Mouse (Mus musculus) neural tube, embryonic 15.5 days (tissue): ENCODE data around the gene Cd40lg. TPM values are rescaled to one million over a fixed set of nuclear protein-coding genes. Genes with fewer than 3 reads are reported as not detected.

Source experiments
- ATAC-seq: fragments of 200-750 bp; cut with Nextera tagmentation; 2 replicates; pipeline ENCODE4 v1.8.0; 2017; ENCODE audit warnings: mild to moderate bottlenecking, moderate TSS enrichment, moderate library complexity; ENCODE audit not compliant: low FRiP score
- H3K27ac ChIP-seq: fragments of 300-500 bp; sonication (generic); replicated peaks from 2 replicates; pipeline ENCODE4 v1.5.1; 2015; ENCODE audit warnings: mild to moderate bottlenecking, inconsistent platforms
- H3K27me3 ChIP-seq: fragments of 300-500 bp; sonication (generic); replicated peaks from 2 replicates; pipeline ENCODE4 v1.6.1; 2015; ENCODE audit warnings: inconsistent platforms
- H3K36me3 ChIP-seq: fragments of 300-500 bp; sonication (generic); 2 replicates; pipeline ENCODE4 v1.6.1; 2015; ENCODE audit warnings: inconsistent platforms
- H3K4me1 ChIP-seq: fragments of 300-500 bp; sonication (generic); 2 replicates; pipeline ENCODE4 v1.6.1; 2015; ENCODE audit warnings: inconsistent platforms
- H3K4me2 ChIP-seq: fragments of 300-500 bp; sonication (generic); 2 replicates; pipeline ENCODE4 v1.6.1; 2015; ENCODE audit warnings: inconsistent platforms, mild to moderate bottlenecking, moderate library complexity
- H3K4me3 ChIP-seq: fragments of 300-500 bp; sonication (generic); replicated peaks from 2 replicates; pipeline ENCODE4 v1.5.1; 2015; ENCODE audit warnings: mild to moderate bottlenecking, inconsistent platforms
- H3K9ac ChIP-seq: fragments of 300-500 bp; sonication (generic); replicated peaks from 2 replicates; pipeline ENCODE4 v1.6.1; 2015; ENCODE audit warnings: mild to moderate bottlenecking, inconsistent platforms
- H3K9me3 ChIP-seq: fragments of 300-500 bp; sonication (generic); replicated peaks from 2 replicates; pipeline ENCODE4 v1.6.1; 2016; ENCODE audit warnings: inconsistent platforms
- WGBS: fragments of 180-500 bp; shearing (Covaris S2); methylation state at CpG from one replicate; pipeline ENCODE4 v1.1.7; 2015; ENCODE audit warnings: mixed read lengths; 5-methylcytosine and 5-hydroxymethylcytosine counted together
- polyA plus RNA-seq: library from polyadenylated mRNA; unstranded; fragments of >200 nt; fragmentation: Nextera tagmentation; extraction: Ambion mirVana; gene quantifications from 2 replicates; pipeline ENCODE4 v1.2.1, GENCODE M21; 2015

Cd40lg gene
- polyA plus RNA-seq, result not detected in 2 replicates

DNA sequence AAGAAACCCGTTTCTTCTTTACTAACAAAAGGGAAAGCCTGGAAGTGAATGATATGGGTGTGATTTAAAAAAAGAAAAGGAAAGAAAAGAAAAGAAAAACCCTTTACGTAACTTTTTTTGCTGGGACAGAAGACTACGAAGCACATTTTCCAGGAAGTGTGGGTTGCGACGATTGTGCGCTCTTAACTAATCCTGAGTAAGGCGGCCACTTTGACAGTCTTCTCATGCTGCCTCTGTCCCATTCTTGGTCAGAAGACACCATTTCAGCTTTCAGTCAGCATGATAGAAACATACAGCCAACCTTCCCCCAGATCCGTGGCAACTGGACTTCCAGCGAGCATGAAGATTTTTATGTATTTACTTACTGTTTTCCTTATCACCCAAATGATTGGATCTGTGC is at the start of gene Cd40lg:
Cd40lg (plus strand) TSS at position 268 of the 400 bp plus-strand sequence.
- H3K27me3 ChIP-seq, result no peaks in the 10 kb centered on the region
- H3K4me2 ChIP-seq, result no peak within 1 kb of the TSS
- no peaks in the 10 kb centered on the region for H3K4me1 ChIP-seq
- 87% methylated on average over 9 of the region's 9 CpGs for WGBS
- ATAC-seq, result no peak
- H3K9ac ChIP-seq, result no peak within 1 kb of the TSS
- H3K27ac ChIP-seq, result no peak within 1 kb of the TSS
- H3K36me3 ChIP-seq, result no peaks in the 10 kb centered on the region
- no peak within 1 kb of the TSS for H3K4me3 ChIP-seq
- no peaks in the 10 kb centered on the region for H3K9me3 ChIP-seq

DNA sequence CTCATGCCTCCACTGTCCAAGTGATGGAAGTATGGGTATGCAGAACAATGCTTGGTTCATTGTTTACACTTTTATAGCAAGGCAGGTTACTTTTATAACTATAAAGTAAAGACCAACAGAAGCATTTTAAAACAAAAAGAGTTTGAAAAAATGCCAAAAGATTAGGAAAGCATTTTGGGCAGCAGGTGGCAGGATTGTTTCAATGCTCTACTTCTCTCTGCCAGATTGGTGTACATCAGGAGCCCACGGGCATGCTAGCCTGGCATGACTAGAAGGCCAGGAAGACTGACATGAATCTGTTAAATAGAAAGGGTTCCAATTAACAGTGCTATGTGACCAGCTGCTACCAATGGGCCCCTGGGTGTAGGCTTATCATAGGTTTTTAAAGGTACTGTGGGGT is 45.4 kb upstream of the Cd40lg start:
- ATAC-seq, result no peak
- 76% methylated on average over 1 of the region's 1 CpGs for WGBS
- H3K9me3 ChIP-seq, result no peaks in the 10 kb centered on the region

DNA sequence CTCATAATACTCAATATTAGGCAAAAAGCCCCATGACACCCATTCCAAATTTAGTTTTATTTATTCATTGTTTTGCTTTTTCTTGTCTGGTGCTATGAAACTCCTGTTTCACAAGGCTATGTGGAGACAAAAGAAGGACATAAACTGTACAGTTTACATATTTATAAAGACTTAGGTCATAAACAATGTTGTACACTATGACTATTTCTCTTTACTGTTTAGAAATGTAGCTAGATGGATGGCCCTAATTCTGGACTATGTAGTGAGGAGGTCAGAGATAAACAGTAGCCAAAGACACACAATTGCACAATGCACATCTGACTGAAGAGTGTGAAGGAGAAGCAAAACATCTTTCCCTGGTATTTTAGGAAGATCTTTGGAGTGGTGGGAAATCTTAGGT is 40.7 kb upstream of the Cd40lg start:
- H3K27ac ChIP-seq, result no peak overlapping the region
- no peaks in the 10 kb centered on the region for H3K9me3 ChIP-seq
- no peak overlapping the region for H3K4me2 ChIP-seq
- H3K4me1 ChIP-seq, result no peaks in the 10 kb centered on the region
- no peak overlapping the region for H3K9ac ChIP-seq
- H3K36me3 ChIP-seq, result no peaks in the 10 kb centered on the region
- H3K4me3 ChIP-seq, result no peak overlapping the region
- no peaks in the 10 kb centered on the region for H3K27me3 ChIP-seq
- no peak for ATAC-seq

More for the DNA sequence above, 45.4 kb upstream of the Cd40lg start:
- Histone ChIP-seq H3K36me3 (no peaks in the 10 kb centered on the region), H3K9ac (no peak overlapping the region), H3K4me1 (no peaks in the 10 kb centered on the region), H3K27me3 (no peaks in the 10 kb centered on the region), H3K4me2 (no peak overlapping the region), H3K27ac (no peak overlapping the region), H3K4me3 (no peak overlapping the region)

DNA sequence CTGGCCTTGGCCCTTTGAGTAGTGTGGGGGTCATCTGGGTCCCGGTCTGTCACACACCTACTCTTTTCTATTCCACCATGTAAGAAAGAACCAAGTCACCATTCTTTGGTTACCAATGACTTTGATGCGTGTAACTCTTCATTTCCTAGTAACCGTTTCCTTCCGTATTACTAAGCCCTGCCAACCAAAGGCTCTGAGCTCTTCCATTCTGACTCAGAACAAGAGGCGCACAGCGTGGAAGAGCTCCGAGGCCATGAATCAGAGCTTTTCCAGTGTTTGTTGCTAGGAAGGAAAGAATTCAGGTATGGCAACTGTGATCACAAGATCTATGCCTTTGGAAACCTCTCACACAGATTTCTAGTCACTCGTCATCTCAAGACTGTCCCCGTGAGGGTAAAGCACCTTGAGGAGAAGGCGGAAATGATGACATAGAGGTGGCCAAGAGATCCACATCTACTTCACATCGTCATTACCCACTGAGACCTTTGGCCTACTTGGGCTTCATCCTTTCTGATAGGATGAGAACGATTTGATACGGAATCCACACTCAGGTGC is 34.6 kb upstream of the Cd40lg start:
- H3K4me2 ChIP-seq, result no peak overlapping the region
- H3K27me3 ChIP-seq, result no peaks in the 10 kb centered on the region
- no peak for ATAC-seq
- no peaks in the 10 kb centered on the region for H3K9me3 ChIP-seq
- no peak overlapping the region for H3K27ac ChIP-seq
- H3K4me3 ChIP-seq, result no peak overlapping the region
- no peaks in the 10 kb centered on the region for H3K4me1 ChIP-seq
- WGBS, result 92% methylated on average over 13 of the region's 13 CpGs
- no peaks in the 10 kb centered on the region for H3K36me3 ChIP-seq
- no peak overlapping the region for H3K9ac ChIP-seq

DNA sequence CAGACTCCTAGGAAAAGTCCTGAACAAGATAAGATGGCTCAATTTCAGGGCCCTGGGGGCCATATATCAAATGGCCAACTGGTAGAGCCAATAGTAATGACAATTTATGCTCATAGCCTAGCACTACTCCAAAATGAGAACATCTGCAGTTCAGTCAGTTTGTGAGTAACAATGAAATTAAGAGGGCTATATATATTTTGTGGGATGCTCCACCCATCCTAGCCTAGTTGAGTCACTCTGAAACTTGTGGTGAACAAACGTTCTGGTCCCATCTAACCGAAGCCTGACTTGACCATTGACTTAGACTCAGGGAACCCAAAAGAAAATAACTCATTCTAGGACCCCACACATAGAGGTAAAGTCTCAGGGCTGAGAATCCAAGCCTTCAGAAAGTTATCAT is 29.5 kb upstream of the Cd40lg start:
- no peak for ATAC-seq
- no peaks in the 10 kb centered on the region for H3K4me1 ChIP-seq
- no peaks in the 10 kb centered on the region for H3K9me3 ChIP-seq
- no peak overlapping the region for H3K27ac ChIP-seq
- H3K27me3 ChIP-seq, result no peaks in the 10 kb centered on the region
- no peaks in the 10 kb centered on the region for H3K36me3 ChIP-seq
- no peak overlapping the region for H3K4me3 ChIP-seq
- WGBS, result 70% methylated on average over 2 of the region's 2 CpGs
- H3K4me2 ChIP-seq, result no peak overlapping the region
- no peak overlapping the region for H3K9ac ChIP-seq

DNA sequence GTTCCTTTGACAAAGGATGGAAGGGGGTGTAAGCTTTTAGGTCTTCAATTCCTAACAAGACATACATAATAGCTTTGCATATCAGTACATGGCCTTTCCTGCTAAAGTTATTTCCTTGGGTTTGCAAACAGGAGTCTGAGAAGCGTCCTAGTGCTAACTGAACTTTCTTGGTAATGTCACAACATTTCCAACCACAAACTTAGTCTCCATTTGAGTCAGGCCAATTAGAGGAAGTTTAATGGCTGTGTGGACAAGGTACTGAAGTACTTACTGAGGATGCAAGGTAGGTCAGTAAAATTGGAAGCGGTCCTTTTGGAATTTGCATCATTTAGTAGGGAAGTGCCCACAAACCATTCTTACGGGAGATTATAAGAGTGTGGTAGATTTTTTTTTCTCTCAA is 28.6 kb upstream of the Cd40lg start:
- ATAC-seq, result no peak
- Histone ChIP-seq H3K4me1 (no peaks in the 10 kb centered on the region), H3K9me3 (no peaks in the 10 kb centered on the region), H3K27me3 (no peaks in the 10 kb centered on the region), H3K36me3 (no peaks in the 10 kb centered on the region), H3K4me2 (no peak overlapping the region), H3K4me3 (no peak overlapping the region), H3K9ac (no peak overlapping the region), H3K27ac (no peak overlapping the region)
- 90% methylated on average over 3 of the region's 3 CpGs for WGBS

DNA sequence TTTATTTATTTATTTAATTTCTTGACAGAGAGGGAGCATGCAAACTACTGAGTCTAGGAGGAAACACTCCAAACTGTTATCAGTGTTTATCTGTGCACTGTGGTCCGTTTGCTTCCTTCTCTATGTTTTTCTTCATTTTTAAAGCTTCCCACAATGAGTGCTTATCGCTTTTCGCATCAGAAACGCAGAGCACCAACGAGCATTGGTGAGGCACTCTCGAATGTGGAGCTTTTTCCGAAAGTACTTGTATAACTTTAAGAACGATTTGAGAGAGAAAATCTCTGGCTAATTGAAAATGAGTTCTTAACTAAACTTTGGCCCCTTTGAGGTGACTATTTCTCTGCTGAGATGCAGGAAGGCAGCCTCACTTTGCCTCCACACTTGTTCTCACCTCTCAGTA is 24.6 kb upstream of the Cd40lg start:
- no peaks in the 10 kb centered on the region for H3K4me1 ChIP-seq
- no peaks in the 10 kb centered on the region for H3K9me3 ChIP-seq
- H3K36me3 ChIP-seq, result no peaks in the 10 kb centered on the region
- H3K27ac ChIP-seq, result no peak overlapping the region
- H3K9ac ChIP-seq, result no peak overlapping the region
- no peak overlapping the region for H3K4me3 ChIP-seq
- H3K4me2 ChIP-seq, result no peak overlapping the region
- WGBS, result 87% methylated on average over 8 of the region's 8 CpGs
- no peak for ATAC-seq
- H3K27me3 ChIP-seq, result no peaks in the 10 kb centered on the region

DNA sequence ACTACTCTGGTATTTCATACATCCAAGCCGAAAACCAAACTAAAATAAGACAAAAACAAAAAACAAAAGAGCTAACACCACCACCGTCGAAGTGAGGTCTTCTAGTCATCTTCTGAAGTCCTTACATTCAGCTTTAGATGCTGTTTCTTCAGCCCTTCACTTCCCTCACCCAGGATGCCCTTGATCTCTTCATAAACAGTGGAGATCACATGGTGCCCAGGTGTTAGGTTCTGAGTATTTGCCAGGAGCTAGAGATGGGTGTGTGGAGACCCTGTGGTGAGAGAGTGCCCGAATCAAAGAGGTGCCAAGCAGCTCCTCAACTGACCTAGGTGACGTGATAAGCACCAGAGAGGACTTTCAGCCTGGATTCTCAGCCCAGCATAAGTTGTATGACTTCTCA is 22.6 kb upstream of the Cd40lg start:
- H3K36me3 ChIP-seq, result no peaks in the 10 kb centered on the region
- no peak overlapping the region for H3K27ac ChIP-seq
- no peak overlapping the region for H3K4me2 ChIP-seq
- no peak overlapping the region for H3K4me3 ChIP-seq
- ATAC-seq, result no peak
- 89% methylated on average over 5 of the region's 5 CpGs for WGBS
- H3K9me3 ChIP-seq, result no peaks in the 10 kb centered on the region
- H3K9ac ChIP-seq, result no peak overlapping the region
- no peaks in the 10 kb centered on the region for H3K27me3 ChIP-seq
- no peaks in the 10 kb centered on the region for H3K4me1 ChIP-seq

DNA sequence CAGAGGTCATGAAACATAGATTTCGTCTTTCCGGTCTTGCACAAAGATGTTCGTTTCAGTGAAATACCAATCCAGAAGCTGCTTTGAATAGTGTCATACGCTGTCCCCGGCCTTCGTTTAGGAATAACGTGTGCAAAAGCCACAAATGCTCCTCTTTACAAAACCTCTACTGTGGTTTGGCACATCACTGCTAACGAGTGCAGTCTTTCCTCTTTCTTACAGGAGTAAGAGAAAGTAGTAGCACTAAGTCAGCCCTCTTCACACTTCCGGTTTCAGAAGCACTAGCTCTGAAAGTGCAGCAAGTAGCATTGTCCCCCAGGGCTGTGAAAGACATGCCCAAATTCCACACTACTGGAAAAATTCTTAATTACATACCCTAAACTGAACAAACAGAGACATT is 15.6 kb upstream of the Cd40lg start:
- Histone ChIP-seq H3K4me1 (no peaks in the 10 kb centered on the region), H3K9ac (no peak overlapping the region), H3K27me3 (no peaks in the 10 kb centered on the region), H3K4me2 (no peak overlapping the region), H3K9me3 (no peaks in the 10 kb centered on the region), H3K27ac (no peak overlapping the region), H3K36me3 (no peaks in the 10 kb centered on the region), H3K4me3 (no peak overlapping the region)
- ATAC-seq, result no peak
- WGBS, result 87% methylated on average over 9 of the region's 9 CpGs

DNA sequence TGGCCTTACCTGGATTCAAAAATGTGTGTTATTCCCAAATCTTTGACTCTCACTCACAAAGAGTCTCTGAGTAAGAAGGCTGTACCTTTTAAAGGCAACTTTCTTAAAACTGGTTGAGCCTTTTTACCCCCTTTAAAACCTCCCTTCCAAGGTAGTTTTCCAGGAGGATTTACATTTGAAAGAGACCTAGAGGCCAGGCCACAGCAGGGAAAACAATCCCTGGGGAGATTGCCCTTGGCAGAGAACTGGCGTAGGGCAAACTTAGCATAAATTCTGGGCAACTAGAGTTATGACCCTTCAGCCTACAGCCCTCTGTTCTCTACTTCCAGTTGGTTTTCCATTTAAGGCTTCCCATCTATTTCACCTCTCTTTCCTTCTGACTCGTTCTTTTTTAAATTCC is 13.9 kb upstream of the Cd40lg start:
- WGBS, result 30% methylated on average over 2 of the region's 2 CpGs
- Histone ChIP-seq H3K36me3 (no peaks in the 10 kb centered on the region), H3K27me3 (no peaks in the 10 kb centered on the region), H3K4me2 (no peak overlapping the region), H3K9ac (no peak overlapping the region), H3K4me3 (no peak overlapping the region), H3K4me1 (no peaks in the 10 kb centered on the region), H3K9me3 (no peaks in the 10 kb centered on the region), H3K27ac (no peak overlapping the region)
- ATAC-seq, result no peak

DNA sequence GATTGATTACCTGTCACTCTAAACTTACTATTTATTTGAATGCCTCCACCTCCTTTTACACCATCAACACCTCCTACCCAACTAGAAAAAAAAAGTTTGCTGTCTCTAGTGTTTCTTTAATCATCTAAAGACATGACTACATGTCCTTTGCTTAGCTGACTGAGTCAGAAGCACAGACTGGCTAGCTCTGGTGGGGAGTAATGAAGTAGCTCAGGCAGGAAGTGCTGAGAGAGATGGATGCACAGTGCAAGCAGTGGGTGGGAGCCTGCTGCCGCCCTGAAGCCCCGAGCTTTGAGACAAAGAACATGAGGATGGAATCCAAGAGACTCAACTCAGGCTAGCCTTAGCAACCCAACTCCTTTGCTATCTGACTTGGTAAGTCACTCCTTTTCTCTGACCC is 11.5 kb upstream of the Cd40lg start:
- no peak overlapping the region for H3K27ac ChIP-seq
- no peaks in the 10 kb centered on the region for H3K4me1 ChIP-seq
- no peaks in the 10 kb centered on the region for H3K27me3 ChIP-seq
- no peaks in the 10 kb centered on the region for H3K9me3 ChIP-seq
- 78% methylated on average over 2 of the region's 2 CpGs for WGBS
- no peak overlapping the region for H3K9ac ChIP-seq
- H3K4me3 ChIP-seq, result no peak overlapping the region
- H3K36me3 ChIP-seq, result no peaks in the 10 kb centered on the region
- ATAC-seq, result no peak
- H3K4me2 ChIP-seq, result no peak overlapping the region

DNA sequence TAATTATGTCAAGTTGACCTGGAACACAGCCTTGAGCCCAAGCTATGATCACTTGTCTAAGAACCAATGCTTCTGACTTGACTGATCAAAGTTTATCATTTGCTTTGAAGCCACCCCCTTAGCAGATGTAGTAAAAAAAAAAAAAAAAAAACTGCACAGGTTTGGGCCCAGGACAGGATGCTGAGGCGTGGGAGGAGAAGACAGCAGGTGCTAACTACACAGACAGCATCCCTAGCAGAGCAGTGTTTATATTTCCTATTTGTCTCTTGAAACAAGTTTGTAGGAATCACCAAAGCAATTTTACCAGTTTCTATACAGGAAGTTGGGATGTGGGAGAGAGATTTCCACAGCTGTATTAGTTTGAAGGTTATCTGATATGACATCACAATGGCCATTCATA is 1.4 kb upstream of the Cd40lg start:
- Histone ChIP-seq H3K9me3 (no peaks in the 10 kb centered on the region), H3K27me3 (no peaks in the 10 kb centered on the region), H3K27ac (no peak overlapping the region), H3K4me1 (no peaks in the 10 kb centered on the region), H3K36me3 (no peaks in the 10 kb centered on the region), H3K4me2 (no peak overlapping the region), H3K4me3 (no peak overlapping the region), H3K9ac (no peak overlapping the region)
- WGBS, result 79% methylated on average over 1 of the region's 1 CpGs
- ATAC-seq, result no peak

DNA sequence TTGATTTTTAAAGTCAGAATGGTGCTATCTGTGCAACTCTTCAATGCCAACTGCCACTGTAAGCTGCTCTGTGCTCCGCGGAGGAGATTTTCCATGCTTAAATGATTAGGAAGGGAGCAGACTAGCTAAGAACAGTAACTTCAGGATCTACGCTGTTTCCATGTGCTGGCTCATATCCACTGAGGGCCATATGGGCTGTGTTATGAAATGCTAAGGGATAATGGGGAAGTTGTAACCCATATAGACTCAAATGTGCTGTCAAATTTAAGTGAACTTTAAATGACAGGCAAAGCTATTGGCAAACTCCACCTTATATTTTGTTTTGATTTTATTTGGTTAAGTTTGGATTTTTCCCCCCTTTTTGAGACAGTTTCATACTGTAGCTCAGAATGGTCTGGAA is 919 bp downstream of the Cd40lg start:
- Histone ChIP-seq H3K9ac (no peak overlapping the region), H3K27me3 (no peaks in the 10 kb centered on the region), H3K4me1 (no peaks in the 10 kb centered on the region), H3K4me3 (no peak overlapping the region), H3K4me2 (no peak overlapping the region), H3K36me3 (no peaks in the 10 kb centered on the region), H3K27ac (no peak overlapping the region), H3K9me3 (no peaks in the 10 kb centered on the region)
- 88% methylated on average over 3 of the region's 3 CpGs for WGBS
- no peak for ATAC-seq
